Mouse (Mus musculus): ENCODE measurements around the gene Armcx3. TPM values are rescaled to one million over a fixed set of nuclear protein-coding genes. Genes with fewer than 3 reads are reported as not detected.

The Armcx3 gene
- polyA plus RNA-seq, 1 experiment from 2014 or later: 60.6 TPM

DNA sequence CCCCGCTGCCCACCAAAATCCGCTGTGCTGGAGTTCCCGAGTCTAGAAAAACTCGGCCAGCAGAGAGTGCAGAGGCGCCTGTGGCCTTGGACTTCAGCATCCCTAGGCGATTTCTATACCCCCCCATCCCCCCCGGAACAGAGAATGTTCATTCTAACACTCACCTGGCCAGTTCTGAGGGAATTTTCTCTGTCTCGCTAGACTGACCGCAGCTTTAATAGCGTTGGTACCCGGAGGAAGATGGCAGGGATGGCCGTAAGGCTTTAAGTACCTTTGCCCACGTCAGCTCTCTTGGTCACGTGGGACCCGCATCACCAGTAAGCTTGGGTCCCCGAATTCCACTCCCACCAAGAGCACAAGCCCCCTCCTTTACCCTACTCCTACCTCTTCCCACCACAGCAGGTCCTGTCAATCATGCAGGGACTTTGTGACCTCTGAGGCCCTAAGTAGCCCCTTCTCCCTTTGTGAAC is 52.4 kb downstream of the Armcx3 start, which contains the start of gene Armcx2:
Gene Armcx2 (minus strand): TSS at position 467 of the 470 bp plus-strand sequence.
- peak within 1 kb of the TSS; percentile 56 for H3K4me3 ChIP-seq (ENCODE audit: low read length)
- no peaks in the 10 kb centered on the region for H3K36me3 ChIP-seq (ENCODE audit: control insufficient read depth, insufficient read depth, low read length)
- 0 out of 2 replicates have a peak, but pooled peaks cover 3% of the 10 kb centered on the region for H3K27me3 ChIP-seq (replicated peaks; ENCODE audit: control insufficient read depth, insufficient read depth, low read length)
- peak within 1 kb of the TSS; percentile 51 for H3K4me2 ChIP-seq (ENCODE audit: low read depth, low read length)
- WGBS: 11% methylated on average over 16 of the region's 16 CpGs
- H3K4me1 ChIP-seq (ENCODE audit: control insufficient read depth, insufficient read depth, low read length): no peaks in the 10 kb centered on the region
- no peaks in the 10 kb centered on the region for H3K9me3 ChIP-seq (ENCODE audit: control insufficient read depth, low read length)
- H3K27ac ChIP-seq (ENCODE audit: low read length): peak within 1 kb of the TSS; percentile 48; the same call in 1 of the 2 replicates
- ATAC-seq: peak; percentile 75
- peak within 1 kb of the TSS; percentile 67 for H3K9ac ChIP-seq (ENCODE audit: low read depth, low read length)

Small RNA genes within 50 kb of the gene (microRNA-seq; reads per million reads assigned to microRNA genes)
- gene Mir7093: not detected

Other genes with a start within 250 kb of the Armcx3 start
- 122 and 141 TPM in 2 replicates for gene Timm8a1, start 214.7 kb upstream of the Armcx3 start, polyA plus RNA-seq (2015; fragmentation: Nextera tagmentation; extraction: Ambion mirVana)
- gene Btk, start 173.0 kb upstream of the Armcx3 start, polyA plus RNA-seq (2015; fragmentation: Nextera tagmentation; extraction: Ambion mirVana): 1.0 and 1.4 TPM in 2 replicates
- gene Rpl36a, start 170.9 kb upstream of the Armcx3 start, polyA plus RNA-seq (2015; fragmentation: Nextera tagmentation; extraction: Ambion mirVana): 311 and 329 TPM in 2 replicates
- 9.9 and 14.1 TPM in 2 replicates for gene Gla, start 155.5 kb upstream of the Armcx3 start, polyA plus RNA-seq (2015; fragmentation: Nextera tagmentation; extraction: Ambion mirVana)
- gene Hnrnph2, start 155.4 kb upstream of the Armcx3 start, polyA plus RNA-seq (2015; fragmentation: Nextera tagmentation; extraction: Ambion mirVana): 128 and 130 TPM in 2 replicates
- gene Armcx4, start 70.1 kb upstream of the Armcx3 start, polyA plus RNA-seq (2015; fragmentation: Nextera tagmentation; extraction: Ambion mirVana): 1.8 and 2.1 TPM in 2 replicates
- 34.8 and 36.7 TPM in 2 replicates for gene Armcx1, start 38.6 kb upstream of the Armcx3 start, polyA plus RNA-seq (2015; fragmentation: Nextera tagmentation; extraction: Ambion mirVana)
- 14.5 and 14.8 TPM in 2 replicates for gene Armcx6, start 5.2 kb upstream of the Armcx3 start, polyA plus RNA-seq (2015; fragmentation: Nextera tagmentation; extraction: Ambion mirVana)
- 32.7 and 36.5 TPM in 2 replicates for gene Armcx2, start 52.6 kb downstream of the Armcx3 start, polyA plus RNA-seq (2015; fragmentation: Nextera tagmentation; extraction: Ambion mirVana)
- 0.29 and 0.43 TPM in 2 replicates for gene Nxf2, start 208.2 kb downstream of the Armcx3 start, polyA plus RNA-seq (2015; fragmentation: Nextera tagmentation; extraction: Ambion mirVana)